Mouse (Mus musculus) kidney, postnatal 36 days (tissue): ENCODE measurements at regions not wholly inside any gene's neighbourhood (a gene's known extent, or its start where the extent isn't known, plus 50 kb on each side); places are given as distances from the start of the nearest gene placed in this dataset.

Experiments
- DNase-seq, 2 experiments: peaks; one replicate each; pipeline ENCODE4 v3.0.0; 2021 to 2022; ENCODE audit warnings: mixed read lengths in 2 of 2

DNA sequence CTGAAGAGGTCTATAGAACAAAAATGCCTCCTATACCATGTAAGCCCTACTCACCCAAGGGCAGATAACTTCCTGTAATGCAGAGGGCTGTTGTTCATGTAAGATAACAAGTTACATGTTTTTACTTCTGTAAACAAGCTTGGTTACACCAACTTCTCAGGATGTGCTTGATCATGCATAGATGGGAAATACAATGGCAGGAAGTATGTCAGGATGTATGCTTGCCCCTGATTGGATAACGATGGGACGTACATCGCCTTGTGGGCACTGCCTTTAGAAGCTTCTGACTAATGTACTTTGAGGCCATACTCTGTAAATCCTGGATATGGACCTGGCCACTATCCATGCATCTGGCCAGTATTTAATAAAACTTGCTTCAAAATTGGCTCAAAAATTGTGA is 69.2 kb upstream of the Pde3b start:
- no peak for DNase-seq

DNA sequence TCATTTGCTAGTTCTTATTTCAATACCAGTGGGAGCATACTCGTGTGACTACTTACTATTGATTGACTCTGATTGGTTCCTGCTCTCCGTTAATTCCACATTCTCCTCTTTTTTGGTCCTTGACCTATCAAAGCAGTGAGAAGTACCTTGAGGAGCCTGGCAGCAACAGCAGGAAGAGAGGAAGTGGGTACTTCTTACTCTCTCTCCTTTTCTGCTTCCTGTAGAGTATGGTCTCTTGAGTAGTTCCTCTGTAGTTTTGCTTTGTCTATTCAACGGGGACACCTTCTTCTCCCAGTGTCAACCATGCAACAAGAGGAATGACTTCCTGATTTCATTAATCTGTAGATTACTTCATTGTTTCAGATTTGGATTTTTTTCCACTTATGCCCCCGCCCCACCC is 68.1 kb upstream of the Pde3b start:
- no peak for DNase-seq

DNA sequence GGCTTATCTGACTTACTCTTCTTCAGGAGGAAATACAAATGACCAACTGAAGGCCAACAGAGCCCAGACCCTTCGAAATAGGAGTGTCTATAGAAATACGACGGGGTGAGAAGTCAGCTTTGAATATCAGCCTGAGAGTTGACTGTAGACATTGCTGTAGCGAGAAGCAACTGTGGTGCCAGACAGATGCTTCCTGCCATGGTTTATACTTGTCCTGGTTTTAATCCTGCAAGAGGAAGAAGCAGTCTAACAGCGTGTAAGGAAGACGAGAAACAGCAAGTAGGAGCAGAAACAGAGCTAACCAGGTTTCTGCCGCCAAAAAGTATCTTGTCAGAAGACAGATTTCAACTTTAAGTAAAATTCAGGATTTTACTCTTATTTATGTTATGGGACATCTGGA is 64.1 kb upstream of the Pde3b start:
- no peak for DNase-seq

DNA sequence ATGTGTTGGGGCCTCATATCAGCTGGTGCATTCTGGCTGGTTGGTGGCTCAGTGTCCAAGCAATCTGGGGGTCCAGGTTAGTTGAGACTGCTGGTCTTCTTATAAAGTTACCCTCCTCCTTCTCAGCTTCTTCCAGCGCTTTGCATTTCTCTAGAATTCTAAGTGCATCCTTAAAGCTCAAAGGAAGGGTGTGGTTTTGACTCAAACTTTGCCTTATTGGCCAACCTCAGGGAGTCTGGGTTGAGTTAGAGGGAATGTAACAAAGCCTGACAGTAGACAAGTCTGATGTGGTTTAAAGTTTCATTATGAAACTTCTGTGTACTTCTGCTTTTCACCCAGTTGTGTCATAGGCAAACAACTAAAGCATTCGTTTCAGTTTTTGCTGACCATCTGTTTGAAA is 58.7 kb upstream of the Pde3b start:
- no peak for DNase-seq

DNA sequence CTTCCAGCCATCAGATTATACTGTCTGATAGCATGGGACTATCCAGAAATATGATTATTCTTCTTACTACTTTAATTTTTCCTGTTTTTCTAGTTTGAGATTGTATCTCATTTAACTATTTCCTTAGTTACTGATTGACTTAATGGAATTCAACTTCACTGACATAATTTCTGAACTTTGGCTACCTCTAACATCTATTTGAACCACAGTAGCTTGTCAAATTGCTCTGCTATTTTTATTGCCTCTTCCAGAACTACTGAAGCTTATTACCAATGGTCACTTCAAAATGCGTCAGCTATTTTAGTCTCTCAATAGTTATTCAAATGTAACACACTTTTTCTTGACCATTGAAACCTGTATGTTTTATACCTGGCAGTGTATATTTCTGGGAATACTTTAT is 52.9 kb upstream of the Pde3b start:
- peak in 1 of 2 experiments; percentile 30 for DNase-seq

DNA sequence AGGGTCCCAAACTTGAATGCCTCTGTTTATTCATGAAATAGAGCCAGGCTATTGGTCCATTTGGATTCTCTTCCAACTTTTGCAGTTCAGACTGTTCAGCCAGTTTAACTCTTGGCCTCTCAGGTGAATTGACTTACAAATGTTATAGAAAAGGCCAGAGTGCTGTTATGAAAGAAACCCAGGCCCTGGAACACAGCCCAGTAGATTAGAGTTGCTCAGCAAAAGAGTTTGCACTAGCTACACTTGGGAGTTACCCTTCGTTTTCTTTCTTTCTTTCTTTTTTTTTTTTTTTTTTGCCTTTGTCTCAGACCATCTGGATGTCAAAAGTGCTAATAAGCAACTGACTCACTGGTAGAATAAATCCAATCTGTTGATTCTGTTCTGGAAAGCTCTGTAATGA is 51.0 kb upstream of the Pde3b start:
- peak; percentile 52 to 73 for DNase-seq
